ENCODE assay signal across 8 mouse cellular contexts in the genomic region with DNA sequence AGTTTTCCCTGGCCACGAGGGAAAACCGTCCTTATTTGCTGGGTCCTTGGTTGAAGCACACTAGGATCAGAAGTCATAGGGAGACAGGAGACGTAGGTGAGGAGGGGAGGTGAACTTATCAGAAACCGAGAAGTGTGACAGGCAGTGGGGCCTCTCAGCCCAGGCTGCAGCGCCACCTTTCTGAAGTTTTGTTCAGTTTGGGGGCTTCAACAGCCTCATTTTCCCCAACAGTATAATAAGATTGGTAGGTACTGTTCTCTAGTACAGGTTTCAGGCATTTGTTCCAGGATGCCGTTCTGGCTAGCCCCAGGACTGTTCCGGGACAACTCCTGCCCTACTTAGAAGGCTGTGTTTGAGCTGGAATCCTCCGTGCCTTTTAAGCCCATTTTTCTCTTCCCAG. TPM values are rescaled to one million over a fixed set of nuclear protein-coding genes. Genes with fewer than 3 reads are reported as not detected.
DNase-seq lines count a peak whose midpoint lies in the region; ATAC-seq and TF ChIP-seq lines count a peak whose summit lies in the region.

No protein-coding gene starts in this region.

- no peak for TF ChIP-seq POLR2A in small intestine, adult 2 months (IDR thresholded peaks at IDR 0.05; ENCODE audit: low read depth, low read length)

- intact Hi-C loops in heart, postnatal 25 days (cut with DNase I): loop anchor here (5.0 kb wide), 1 partner anchor 33 kb away; no protein-coding TSS in a partner anchor

- ATAC-seq in heart, embryonic 11.5 days (replicated peaks; ENCODE audit: insufficient number of reproducible peaks, low FRiP score, low TSS enrichment): no peak
- ATAC-seq in erythroblast, adult 5-6 weeks (replicated peaks; ENCODE audit: low FRiP score, poor library complexity, severe bottlenecking): peak; percentile 12
- ATAC-seq in intestine, embryonic 14.5 days (replicated peaks; ENCODE audit: low FRiP score, low TSS enrichment, low read depth): no peak
- ATAC-seq in lung, embryonic 14.5 days (ENCODE audit: insufficient read depth): no peak

- H3K4me3 ChIP-seq in heart, embryonic 11.5 days (ENCODE audit: low read depth, low read length): peak overlapping the region; percentile 95
- peak overlapping the region; percentile 97 for H3K4me3 ChIP-seq in intestine, embryonic 14.5 days (ENCODE audit: low read depth, low read length)
- peak overlapping the region; percentile 92 for H3K4me3 ChIP-seq in lung, embryonic 14.5 days (ENCODE audit: low read depth, low read length)
- H3K4me3 ChIP-seq in small intestine, adult 2 months (ENCODE audit: low read depth, low read length): peak overlapping the region; percentile 90

- peaks cover 15% of the 10 kb centered on the region for H3K4me1 ChIP-seq in heart, embryonic 11.5 days (ENCODE audit: control insufficient read depth, insufficient read depth, low read length)
- H3K4me1 ChIP-seq in intestine, embryonic 14.5 days (replicated peaks; ENCODE audit: control insufficient read depth, insufficient read depth, low read length): peaks cover 9% of the 10 kb centered on the region
- peaks cover 6% of the 10 kb centered on the region for H3K4me1 ChIP-seq in lung, embryonic 14.5 days (ENCODE audit: insufficient read depth)
- H3K4me1 ChIP-seq in small intestine, adult 2 months (ENCODE audit: control insufficient read depth, insufficient read depth, insufficient read length, low read length): peaks cover 8% of the 10 kb centered on the region; the same call in 1 of the 2 replicates

- TF ChIP-seq CTCF in lung, embryonic 14.5 days (IDR thresholded peaks at IDR 0.05; ENCODE audit: low read depth): peak; percentile 59
- peak; percentile 45; the same call in 1 of the 2 replicates for TF ChIP-seq CTCF in small intestine, adult 2 months (IDR thresholded peaks at IDR 0.05; ENCODE audit: extremely low read depth, insufficient read length, insufficient replicate concordance, low read depth, low read length)

- H3K27ac ChIP-seq in heart, embryonic 11.5 days (ENCODE audit: low read depth, low read length): peak overlapping the region; percentile 89
- peak overlapping the region; percentile 95 for H3K27ac ChIP-seq in intestine, embryonic 14.5 days (ENCODE audit: low read depth)
- H3K27ac ChIP-seq in lung, embryonic 14.5 days (ENCODE audit: low read depth): peak overlapping the region; percentile 91
- H3K27ac ChIP-seq in small intestine, adult 2 months (ENCODE audit: insufficient read depth, low read depth, low read length): peak overlapping the region; percentile 92

- peak overlapping the region; percentile 95 for H3K4me2 ChIP-seq in heart, embryonic 11.5 days
- peak overlapping the region; percentile 85 for H3K4me2 ChIP-seq in intestine, embryonic 14.5 days (ENCODE audit: low read length)
- peak overlapping the region; percentile 96 for H3K4me2 ChIP-seq in lung, embryonic 14.5 days

- 4% methylated on average over 8 of the region's 8 CpGs for WGBS in heart, embryonic 11.5 days (ENCODE audit: insufficient replicate concordance)
- WGBS in intestine, embryonic 14.5 days: 3% methylated on average over 8 of the region's 8 CpGs
- 4% methylated on average over 8 of the region's 8 CpGs for WGBS in lung, embryonic 14.5 days
- WGBS in small intestine, adult 2 months: 2% methylated on average over 8 of the region's 8 CpGs

- H3K27me3 ChIP-seq in heart, embryonic 11.5 days (ENCODE audit: control insufficient read depth, insufficient read depth, low read length): no peaks in the 10 kb centered on the region
- H3K27me3 ChIP-seq in intestine, embryonic 14.5 days (replicated peaks; ENCODE audit: control insufficient read depth, insufficient read depth, low read length): no peaks in the 10 kb centered on the region
- H3K27me3 ChIP-seq in lung, embryonic 14.5 days (ENCODE audit: insufficient read depth, low read length): no peaks in the 10 kb centered on the region
- no peaks in the 10 kb centered on the region for H3K27me3 ChIP-seq in small intestine, adult 2 months (ENCODE audit: control insufficient read depth, insufficient read depth, low read length)

- no peak for DNase-seq in heart, postnatal 25 days (ENCODE audit: low spot score)
- peak; percentile 56 for DNase-seq in MEL-GATA-1-ER (ENCODE audit: extremely low read depth, low read depth)
- DNase-seq in intestine, embryonic 14.5 days (ENCODE audit: low spot score): peak; percentile 67
- peak; percentile 67 for DNase-seq in lung, embryonic 14.5 days
- no peak for DNase-seq in urinary bladder, postnatal 10 days (ENCODE audit: low spot score)

- H3K36me3 ChIP-seq in heart, embryonic 11.5 days (ENCODE audit: control insufficient read depth, insufficient read depth, low read length): peaks cover 8% of the 10 kb centered on the region
- H3K36me3 ChIP-seq in intestine, embryonic 14.5 days (ENCODE audit: control insufficient read depth, insufficient read depth, low read length): peaks cover under 1% of the 10 kb centered on the region; the same call in 1 of the 2 replicates
- H3K36me3 ChIP-seq in lung, embryonic 14.5 days (ENCODE audit: insufficient read depth): peaks cover 6% of the 10 kb centered on the region; the same call in 1 of the 2 replicates
- H3K36me3 ChIP-seq in small intestine, adult 2 months (ENCODE audit: control insufficient read depth, insufficient read depth, low read length): 0 out of 2 replicates have a peak, but pooled peaks cover 1% of the 10 kb centered on the region

- H3K9ac ChIP-seq in heart, embryonic 11.5 days (ENCODE audit: low read depth, low read length): peak overlapping the region; percentile 86
- H3K9ac ChIP-seq in intestine, embryonic 14.5 days (ENCODE audit: low read length): peak overlapping the region; percentile 72
- peak overlapping the region; percentile 77 for H3K9ac ChIP-seq in lung, embryonic 14.5 days

- H3K9me3 ChIP-seq in heart, embryonic 11.5 days (replicated peaks; ENCODE audit: control insufficient read depth, low read length): no peaks in the 10 kb centered on the region
- no peaks in the 10 kb centered on the region for H3K9me3 ChIP-seq in intestine, embryonic 14.5 days (ENCODE audit: control insufficient read depth, low read length)
- no peaks in the 10 kb centered on the region for H3K9me3 ChIP-seq in lung, embryonic 14.5 days (ENCODE audit: low read depth, low read length)

RNA-seq across cellular contexts. Expression of a gene that starts 0.7 kb away (rescaled TPM):
- 32.7 and 38.2 TPM in 2 replicates for polyA plus RNA-seq in heart, embryonic 11.5 days (2014; fragmentation: Nextera tagmentation; extraction: Ambion mirVana)
- 10 to 100 TPM; 78.1 to 81.2 TPM for total RNA-seq in heart, postnatal 25 days (2021)
- total RNA-seq in erythroblast, adult 5-6 weeks (2015; ENCODE audit: low replicate concordance): 1.5 and 1.7 TPM in 2 replicates
- 2.8 and 6.6 TPM in 2 replicates for total RNA-seq in erythroblast, adult 5-6 weeks (2017; ENCODE audit: low replicate concordance)
- 36.4 and 37.0 TPM in 2 replicates for polyA plus RNA-seq in intestine, embryonic 14.5 days (2014; fragmentation: Nextera tagmentation; extraction: Ambion mirVana)
- 28.0 and 28.2 TPM in 2 replicates for polyA plus RNA-seq in lung, embryonic 14.5 days (2014; fragmentation: Nextera tagmentation; extraction: Ambion mirVana)
- 22.3 and 32.6 TPM in 2 replicates for polyA plus RNA-seq in small intestine, adult 2 months (2012; rRNA removed)

RNA-seq across cellular contexts. Expression of a gene that starts 6.9 kb away (rescaled TPM):
- polyA plus RNA-seq in heart, embryonic 11.5 days (2014; fragmentation: Nextera tagmentation; extraction: Ambion mirVana): 1.1 TPM in 1 of 2 replicates, not detected in the other
- total RNA-seq in heart, postnatal 25 days (2021): 1 to 10 TPM; 3.1 to 3.6 TPM
- total RNA-seq in erythroblast, adult 5-6 weeks (2015; ENCODE audit: low replicate concordance): 2,071 and 2,279 TPM in 2 replicates
- total RNA-seq in erythroblast, adult 5-6 weeks (2017; ENCODE audit: low replicate concordance): 352 and 444 TPM in 2 replicates
- 0.93 TPM in 1 of 2 replicates, not detected in the other for polyA plus RNA-seq in intestine, embryonic 14.5 days (2014; fragmentation: Nextera tagmentation; extraction: Ambion mirVana)
- 1.6 TPM in 1 of 2 replicates, not detected in the other for polyA plus RNA-seq in lung, embryonic 14.5 days (2014; fragmentation: Nextera tagmentation; extraction: Ambion mirVana)
- polyA plus RNA-seq in small intestine, adult 2 months (2012; rRNA removed): 5.5 and 5.8 TPM in 2 replicates

RNA-seq across cellular contexts. Expression of a gene that starts 13.2 kb away (rescaled TPM):
- polyA plus RNA-seq in heart, embryonic 11.5 days (2014; fragmentation: Nextera tagmentation; extraction: Ambion mirVana): 50.1 and 51.3 TPM in 2 replicates
- 10 to 100 TPM; 47.7 to 49.6 TPM for total RNA-seq in heart, postnatal 25 days (2021)
- 8.6 and 12.3 TPM in 2 replicates for total RNA-seq in erythroblast, adult 5-6 weeks (2015; ENCODE audit: low replicate concordance)
- 5.1 and 7.7 TPM in 2 replicates for total RNA-seq in erythroblast, adult 5-6 weeks (2017; ENCODE audit: low replicate concordance)
- polyA plus RNA-seq in intestine, embryonic 14.5 days (2014; fragmentation: Nextera tagmentation; extraction: Ambion mirVana): 35.7 and 36.8 TPM in 2 replicates
- polyA plus RNA-seq in lung, embryonic 14.5 days (2014; fragmentation: Nextera tagmentation; extraction: Ambion mirVana): 32.4 and 33.3 TPM in 2 replicates
- polyA plus RNA-seq in small intestine, adult 2 months (2012; rRNA removed): 117 and 134 TPM in 2 replicates

RNA-seq across cellular contexts. Expression of a gene that starts 41.8 kb away (rescaled TPM):
- polyA plus RNA-seq in heart, embryonic 11.5 days (2014; fragmentation: Nextera tagmentation; extraction: Ambion mirVana): 10.1 and 11.6 TPM in 2 replicates
- total RNA-seq in heart, postnatal 25 days (2021): 1 to 10 TPM; 5.0 to 5.2 TPM
- total RNA-seq in erythroblast, adult 5-6 weeks (2015; ENCODE audit: low replicate concordance): not detected in 2 replicates
- total RNA-seq in erythroblast, adult 5-6 weeks (2017; ENCODE audit: low replicate concordance): not detected in 2 replicates
- 22.7 TPM in 2 replicates for polyA plus RNA-seq in intestine, embryonic 14.5 days (2014; fragmentation: Nextera tagmentation; extraction: Ambion mirVana)
- 14.9 and 17.5 TPM in 2 replicates for polyA plus RNA-seq in lung, embryonic 14.5 days (2014; fragmentation: Nextera tagmentation; extraction: Ambion mirVana)
- 248 and 480 TPM in 2 replicates for polyA plus RNA-seq in small intestine, adult 2 months (2012; rRNA removed)

RNA-seq across cellular contexts. Expression of a gene that starts 42.8 kb away (rescaled TPM):
- polyA plus RNA-seq in heart, embryonic 11.5 days (2014; fragmentation: Nextera tagmentation; extraction: Ambion mirVana): 32.1 and 35.8 TPM in 2 replicates
- 10 to 100 TPM; 25.6 to 32.2 TPM for total RNA-seq in heart, postnatal 25 days (2021)
- total RNA-seq in erythroblast, adult 5-6 weeks (2015; ENCODE audit: low replicate concordance): 18.6 and 38.2 TPM in 2 replicates
- 21.2 and 33.5 TPM in 2 replicates for total RNA-seq in erythroblast, adult 5-6 weeks (2017; ENCODE audit: low replicate concordance)
- 48.4 and 53.1 TPM in 2 replicates for polyA plus RNA-seq in intestine, embryonic 14.5 days (2014; fragmentation: Nextera tagmentation; extraction: Ambion mirVana)
- 46.1 and 51.9 TPM in 2 replicates for polyA plus RNA-seq in lung, embryonic 14.5 days (2014; fragmentation: Nextera tagmentation; extraction: Ambion mirVana)
- 121 and 275 TPM in 2 replicates for polyA plus RNA-seq in small intestine, adult 2 months (2012; rRNA removed)

Comparison
In these comparisons a context has a peak if more than half of its experiments do, and no peak if none do; other contexts are left out.
1. DNase-seq: peak in MEL-GATA-1-ER (single experiment), intestine, embryonic 14.5 days (single experiment) and lung, embryonic 14.5 days (single experiment); none in heart, postnatal 25 days (single experiment) and urinary bladder, postnatal 10 days (single experiment).
2. Peak in every context shown above with its lines, with median percentiles within 50 percentile points of each other: H3K27ac ChIP-seq, H3K4me2 ChIP-seq, H3K4me3 ChIP-seq and H3K9ac ChIP-seq.